Mouse (Mus musculus) hindbrain, embryonic 11.5 days (tissue): ENCODE data around the gene Olfr724. TPM values are rescaled to one million over a fixed set of nuclear protein-coding genes. Genes with fewer than 3 reads are reported as not detected.
"Not testable (repeated sequence)": the region's sequence is repeated elsewhere in the genome, so short reads cannot be mapped to it uniquely, and the experiment has no call there.

Experiments used
- ATAC-seq: fragments of 200-750 bp; cut with Nextera tagmentation; 2 replicates; pipeline ENCODE4 v1.8.0; 2017; ENCODE audit warnings: mild to moderate bottlenecking, moderate TSS enrichment, moderate library complexity; ENCODE audit not compliant: low FRiP score
- DNase-seq: peaks from one replicate; pipeline ENCODE4 v3.0.0-alpha.2; 2015; ENCODE audit warnings: low spot score
- H3K27ac ChIP-seq: fragments of 300-500 bp; sonication (generic); 2 replicates; pipeline ENCODE4 v1.5.1; 2014; ENCODE audit warnings: mild to moderate bottlenecking, low read depth, low read length
- H3K27me3 ChIP-seq: fragments of 300-500 bp; sonication (generic); 2 replicates; pipeline ENCODE4 v1.6.1; 2014; ENCODE audit warnings: mild to moderate bottlenecking, low read length, moderate library complexity, mixed read lengths; ENCODE audit not compliant: control insufficient read depth, insufficient read depth
- H3K36me3 ChIP-seq: fragments of 300-500 bp; sonication (generic); 2 replicates; pipeline ENCODE4 v1.6.1; 2014; ENCODE audit warnings: mild to moderate bottlenecking, low read length, moderate library complexity, mixed read lengths; ENCODE audit not compliant: control insufficient read depth, insufficient read depth
- H3K4me1 ChIP-seq: fragments of 300-500 bp; sonication (generic); replicated peaks from 2 replicates; pipeline ENCODE4 v1.6.1; 2014; ENCODE audit warnings: low read length, mixed read lengths; ENCODE audit not compliant: control insufficient read depth, insufficient read depth
- H3K4me2 ChIP-seq: fragments of 300-500 bp; sonication (generic); replicated peaks from 2 replicates; pipeline ENCODE4 v1.6.1; 2014; ENCODE audit warnings: mild to moderate bottlenecking, low read depth, low read length
- H3K4me3 ChIP-seq: fragments of 300-500 bp; sonication (generic); 2 replicates; pipeline ENCODE4 v1.5.1; 2014; ENCODE audit warnings: low read depth, low read length
- H3K9ac ChIP-seq: fragments of 300-500 bp; sonication (generic); 2 replicates; pipeline ENCODE4 v1.6.1; 2014; ENCODE audit warnings: low read depth, low read length
- H3K9me3 ChIP-seq: fragments of 300-500 bp; sonication (generic); 2 replicates; pipeline ENCODE4 v1.6.1; 2016; ENCODE audit warnings: low read length; ENCODE audit not compliant: control insufficient read depth
- WGBS: fragments of 180-500 bp; shearing (Covaris S2); extraction: QIAGEN DNeasy Blood & Tissue Kit; methylation state at CpG from one replicate; pipeline ENCODE4 v1.1.7; 2014; 5-methylcytosine and 5-hydroxymethylcytosine counted together
- polyA plus RNA-seq: library from polyadenylated mRNA; unstranded; fragments of >200 nt; fragmentation: Nextera tagmentation; extraction: Ambion mirVana; gene quantifications from 2 replicates; pipeline ENCODE4 v1.2.1, GENCODE M21; 2014

Gene Olfr724
- polyA plus RNA-seq = not detected in 2 replicates

- ATAC-seq, H3K36me3 ChIP-seq, H3K27ac ChIP-seq, DNase-seq, H3K4me1 ChIP-seq, H3K27me3 ChIP-seq, H3K9me3 ChIP-seq, H3K4me2 ChIP-seq, H3K4me3 ChIP-seq, H3K9ac ChIP-seq: not testable (repeated sequence)
- 80% methylated on average over 1 of the region's 1 CpGs for WGBS
These were observed at the start of gene Olfr724 for GRCm38 (mm10) chr14:49963174-49963573. Gene Olfr724 (minus strand): TSS chr14:49963274.

- no peak for ATAC-seq
- no peak overlapping the region for H3K27ac ChIP-seq
- WGBS = 46% methylated on average over 2 of the region's 2 CpGs
These were observed 7.2 kb downstream of the Olfr724 start for GRCm38 (mm10) chr14:49955890-49956289.

GRCm38 (mm10) chr14:49931687-49932086 lies 31.4 kb downstream of the Olfr724 start, which contains the start of gene Olfr723:
Gene Olfr723 (minus strand): TSS chr14:49931787.
- not testable (repeated sequence) for H3K27me3 ChIP-seq, ATAC-seq, H3K27ac ChIP-seq

More at GRCm38 (mm10) chr14:49955890-49956289, 7.2 kb downstream of the Olfr724 start:
- no peak overlapping the region for H3K4me3 ChIP-seq
- H3K9me3 ChIP-seq = no peaks in the 10 kb centered on the region
- H3K36me3 ChIP-seq = no peaks in the 10 kb centered on the region
- no peaks in the 10 kb centered on the region for H3K4me1 ChIP-seq
- DNase-seq = no peak
- no peak overlapping the region for H3K9ac ChIP-seq
- H3K4me2 ChIP-seq = no peak overlapping the region
- no peaks in the 10 kb centered on the region for H3K27me3 ChIP-seq

More at GRCm38 (mm10) chr14:49931687-49932086, 31.4 kb downstream of the Olfr724 start, which contains the start of gene Olfr723:
- H3K4me3 ChIP-seq, H3K9me3 ChIP-seq, H3K36me3 ChIP-seq, H3K4me1 ChIP-seq, H3K4me2 ChIP-seq, DNase-seq, H3K9ac ChIP-seq: not testable (repeated sequence)

Other genes starting within 250 kb of the Olfr724 start
- 44.7 and 45.6 TPM in 2 replicates for gene Armh4, start 179.9 kb downstream of the Olfr724 start, polyA plus RNA-seq
- not detected in 2 replicates for gene Olfr722, start 61.3 kb downstream of the Olfr724 start, polyA plus RNA-seq
- gene Olfr723, start 31.5 kb downstream of the Olfr724 start, polyA plus RNA-seq = not detected in 2 replicates
- not detected in 2 replicates for gene Olfr725, start 77.1 kb upstream of the Olfr724 start, polyA plus RNA-seq
- not detected in 2 replicates for gene Olfr726, start 127.7 kb upstream of the Olfr724 start, polyA plus RNA-seq
- not detected in 2 replicates for gene Olfr727, start 159.9 kb upstream of the Olfr724 start, polyA plus RNA-seq
- not detected in 2 replicates for gene Olfr728, start 179.4 kb upstream of the Olfr724 start, polyA plus RNA-seq
- 0.03 TPM in 1 of 2 replicates, not detected in the other for gene Olfr729, start 189.6 kb upstream of the Olfr724 start, polyA plus RNA-seq
- not detected in 2 replicates for gene Olfr730, start 224.9 kb upstream of the Olfr724 start, polyA plus RNA-seq